Mouse (Mus musculus) brain, adult 10 weeks (tissue): ENCODE results near the gene Ccser1. TPM values are rescaled to one million over a fixed set of nuclear protein-coding genes. Genes with fewer than 3 reads are reported as not detected.

Source experiments
- polyA plus RNA-seq: library from polyadenylated mRNA; stranded (reverse); fragments of 350-450 nt; fragmentation: Illumina TruSeq; extraction: RNeasy Lipid Tissue Mini Kit (QIAGEN cat#74804); gene quantifications from one replicate; pipeline ENCODE4 v1.2.3, GENCODE M21; 2015; ENCODE audit warnings: low read depth, low replicate concordance

Ccser1 gene
- polyA plus RNA-seq: 11.4 TPM

GRCm38 (mm10) chr6:61179949-61180755 is at the start of gene Ccser1:
Gene Ccser1, plus strand, starts transcription at chr6:61180324.

